Mouse (Mus musculus) gastrocnemius, adult 18-20 months (tissue): ENCODE results near the gene Olfr91. TPM values are rescaled to one million over a fixed set of nuclear protein-coding genes. Genes with fewer than 3 reads are reported as not detected.

ENCODE experiments used
- DNase-seq: peaks from one replicate; pipeline ENCODE4 v3.0.0; 2021; ENCODE audit warnings: low spot score
- total RNA-seq, 2 experiments: library from RNA; stranded (reverse); gene quantifications; 2 replicates each; pipeline ENCODE4 v1.2.3; 2021

The Olfr91 gene
- total RNA-seq, 2 experiments from 2014 or later: not detected

DNA sequence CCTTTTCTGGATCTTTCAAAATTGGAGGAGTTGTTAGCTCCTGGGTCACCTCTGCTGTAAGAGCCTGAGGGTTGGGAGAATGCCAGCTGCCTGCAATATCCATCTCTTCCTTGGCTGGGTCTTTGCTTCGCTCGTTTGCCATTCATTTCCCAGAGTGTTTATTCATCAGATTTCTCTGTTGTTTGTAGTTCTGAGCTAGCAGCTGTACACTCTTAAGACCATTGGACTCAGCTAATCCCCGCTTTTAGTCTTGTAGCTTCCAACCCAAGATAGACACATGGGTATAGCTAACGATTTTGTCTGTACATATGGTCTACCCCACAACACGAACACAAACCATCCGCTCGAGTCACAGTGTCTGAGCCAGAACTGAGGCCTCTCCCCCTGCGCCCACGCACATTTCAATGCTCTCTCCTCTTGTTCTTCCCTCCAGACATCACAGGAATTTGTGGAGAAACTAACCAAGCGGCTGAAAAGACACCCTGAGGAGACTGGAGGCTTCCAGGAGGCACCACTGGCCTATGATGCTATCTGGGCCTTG, 35.9 kb downstream of the Olfr91 start:
- no peak for DNase-seq

GRCm38 (mm10) chr17:37061435-37061834, 36.6 kb downstream of the Olfr91 start:
- no peak for DNase-seq

DNA sequence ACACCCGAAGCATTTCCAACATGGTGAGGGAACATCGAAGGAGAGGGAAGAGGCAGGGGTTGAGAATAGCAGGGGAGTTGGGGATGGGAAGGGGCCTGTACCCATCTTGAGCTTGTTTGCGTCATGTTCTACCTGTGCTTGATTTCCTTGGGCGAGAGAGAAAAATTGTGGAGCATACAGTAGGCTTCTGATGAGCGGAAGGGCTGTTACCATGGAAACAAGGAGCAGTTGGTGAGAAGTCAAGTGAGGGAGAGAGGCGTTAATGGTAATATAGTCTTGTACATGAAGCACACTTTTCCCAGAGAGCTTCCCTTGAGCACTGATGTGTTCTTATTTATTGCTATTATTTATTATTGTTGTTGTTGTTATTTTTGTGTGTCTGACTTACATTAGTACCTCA, 41.1 kb downstream of the Olfr91 start:
- no peak for DNase-seq

DNA sequence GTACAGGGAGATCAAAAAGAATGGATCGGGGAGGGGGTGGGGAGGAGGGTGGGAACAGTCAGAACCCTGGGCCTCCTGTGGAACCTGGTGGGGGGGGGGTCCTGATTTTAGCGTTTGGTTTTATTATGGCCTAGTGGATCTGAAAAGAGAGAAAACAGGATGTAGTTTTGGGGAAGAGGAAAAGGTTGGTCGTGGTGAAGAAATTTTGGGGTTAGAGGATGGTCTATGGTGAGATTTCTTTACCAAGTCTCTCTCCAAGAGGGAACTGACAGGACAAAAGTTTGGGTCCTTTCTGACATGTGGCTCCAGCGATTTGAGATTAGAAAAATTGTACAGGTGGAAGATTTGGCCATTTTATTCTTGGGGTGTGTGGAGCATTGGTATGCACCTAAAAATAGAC, 46.3 kb downstream of the Olfr91 start:
- DNase-seq: no peak

GRCm38 (mm10) chr17:37050876-37051275, 47.2 kb downstream of the Olfr91 start:
- no peak for DNase-seq

DNA sequence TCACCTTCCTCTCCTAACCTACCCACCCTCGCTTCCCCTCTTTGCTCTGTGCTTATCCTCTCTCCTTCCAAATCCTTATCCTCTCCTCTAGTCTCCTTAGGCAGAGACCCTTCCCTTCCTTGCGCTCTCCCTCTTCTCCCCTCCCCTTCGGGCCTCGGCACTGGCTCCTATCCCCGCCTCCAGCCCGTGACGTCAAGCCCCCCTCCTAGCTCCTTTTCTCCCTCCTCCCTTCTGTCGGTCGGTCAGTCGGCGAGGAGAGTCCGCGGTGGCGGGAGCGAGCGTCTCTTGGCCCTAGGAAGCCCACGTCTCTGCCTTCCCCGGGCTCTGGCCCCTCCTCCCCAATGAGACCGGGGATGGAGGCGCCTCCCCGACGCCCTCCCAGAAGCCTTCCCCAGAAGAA, 47.7 kb downstream of the Olfr91 start:
- DNase-seq: peak; percentile 79

DNA sequence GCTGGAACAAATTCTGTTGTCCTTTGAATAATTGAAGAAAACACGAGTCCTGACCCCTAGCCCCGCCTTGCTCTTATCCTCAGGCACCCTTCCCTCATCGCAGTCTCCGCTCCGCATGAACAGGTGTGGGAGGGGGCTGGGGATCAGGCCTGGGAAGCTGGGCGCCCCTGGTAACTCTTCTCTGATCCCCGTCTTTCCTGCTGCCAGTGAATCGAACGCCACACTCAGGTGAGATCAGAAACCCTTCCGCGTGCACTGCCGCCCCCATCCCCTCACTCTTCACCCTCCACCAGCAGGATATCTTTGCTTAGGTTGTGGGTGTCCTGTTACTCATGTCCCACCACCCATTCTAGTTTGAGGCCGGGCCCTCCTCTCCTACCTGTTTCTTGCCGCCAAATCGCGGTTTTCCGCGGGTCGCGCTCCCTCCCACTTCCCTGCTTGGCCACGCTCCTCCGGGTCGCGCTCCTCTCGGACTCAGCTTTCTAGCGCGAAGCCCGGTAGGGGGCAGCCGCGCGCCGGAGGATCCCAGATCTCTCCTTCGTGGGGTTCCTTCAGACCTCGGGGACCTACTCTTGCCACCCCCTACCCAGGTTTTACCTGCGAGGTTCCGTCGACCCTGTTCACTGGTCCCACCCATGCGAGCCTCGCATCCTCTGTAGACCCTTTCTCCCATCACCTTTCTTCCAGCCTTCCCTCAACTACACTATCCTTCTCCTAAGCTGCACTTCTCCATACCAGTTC, 48.3 kb downstream of the Olfr91 start:
- DNase-seq: peak; percentile 40

DNA sequence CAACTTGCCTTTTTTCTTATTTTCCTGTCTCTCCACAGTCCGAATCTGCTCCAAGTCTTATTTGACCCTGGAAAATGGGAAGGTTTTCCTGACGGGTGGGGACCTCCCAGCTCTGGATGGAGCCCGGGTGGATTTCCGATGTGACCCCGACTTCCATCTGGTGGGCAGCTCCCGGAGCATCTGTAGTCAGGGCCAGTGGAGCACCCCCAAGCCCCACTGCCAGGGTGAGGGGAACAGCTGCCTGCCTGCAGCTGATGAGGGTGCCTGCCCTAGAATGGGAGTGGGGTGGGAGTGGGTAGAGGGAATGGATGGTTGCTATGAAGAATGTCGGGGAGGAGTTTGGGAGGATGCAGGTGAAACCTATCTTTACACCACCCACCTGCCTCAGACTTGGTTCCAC, 49.7 kb downstream of the Olfr91 start:
- DNase-seq: no peak

- no peak for DNase-seq
Observed at GRCm38 (mm10) chr17:37047981-37048380, 50.1 kb downstream of the Olfr91 start.

- DNase-seq: no peak
Observed at GRCm38 (mm10) chr17:37047332-37047976, 50.6 kb downstream of the Olfr91 start.

- DNase-seq: peak; percentile 33
Observed at GRCm38 (mm10) chr17:37046312-37047112, 51.6 kb downstream of the Olfr91 start.

GRCm38 (mm10) chr17:37045611-37046311, 52.3 kb downstream of the Olfr91 start, which contains the start of gene Gabbr1:
Gabbr1 (plus strand) TSS chr17:37045966.
- DNase-seq: peak; percentile 67

- no peak for DNase-seq
Observed at GRCm38 (mm10) chr17:37044651-37045244, 53.3 kb downstream of the Olfr91 start.

Other genes starting within 250 kb of the Olfr91 start
- gene Trim15, start 231.1 kb downstream of the Olfr91 start, total RNA-seq: not detected
- not detected for gene Trim10, start 228.7 kb downstream of the Olfr91 start, total RNA-seq
- not detected for gene Trim40, start 208.2 kb downstream of the Olfr91 start, total RNA-seq
- gene Trim31, start 200.2 kb downstream of the Olfr91 start, total RNA-seq: not detected
- gene Rnf39, start 155.4 kb downstream of the Olfr91 start, total RNA-seq: under 1 TPM; 0.23 to 0.24 TPM
- 10 to 100 TPM; 58.9 to 65.9 TPM for gene Ppp1r11, start 146.5 kb downstream of the Olfr91 start, total RNA-seq
- 10 to 100 TPM; 21.9 to 22.1 TPM for gene Znrd1, start 139.7 kb downstream of the Olfr91 start, total RNA-seq
- gene Znrd1as, start 139.7 kb downstream of the Olfr91 start, total RNA-seq: 10 to 100 TPM; 26.5 to 26.6 TPM
- under 1 TPM in 1 of 2 experiments, not detected in 1; 0.37 TPM for gene 2410137M14Rik, start 117.0 kb downstream of the Olfr91 start, total RNA-seq
- gene H2-M5, start 108.7 kb downstream of the Olfr91 start, total RNA-seq: not detected
- not detected for gene Zfp57, start 97.1 kb downstream of the Olfr91 start, total RNA-seq
- gene Mog, start 74.9 kb downstream of the Olfr91 start, total RNA-seq: not detected
- gene Gabbr1, start 52.3 kb downstream of the Olfr91 start, total RNA-seq: 1 to 10 TPM; 5.5 to 8.2 TPM
- gene Olfr90, start 9.8 kb downstream of the Olfr91 start, total RNA-seq: not detected
- not detected for gene Olfr92, start 21.8 kb upstream of the Olfr91 start, total RNA-seq
- not detected for gene Olfr93, start 63.2 kb upstream of the Olfr91 start, total RNA-seq
- under 1 TPM in 1 of 2 experiments, not detected in 1; 0.74 TPM for gene Ubd, start 95.6 kb upstream of the Olfr91 start, total RNA-seq
- gene Olfr94, start 102.7 kb upstream of the Olfr91 start, total RNA-seq: not detected
- not detected for gene Olfr95, start 114.8 kb upstream of the Olfr91 start, total RNA-seq
- gene Olfr96, start 121.9 kb upstream of the Olfr91 start, total RNA-seq: not detected
- gene Olfr97, start 139.1 kb upstream of the Olfr91 start, total RNA-seq: not detected
- not detected for gene Olfr98, start 165.5 kb upstream of the Olfr91 start, total RNA-seq
- 1 to 10 TPM in 1 of 2 experiments, under 1 TPM in 1; 0.94 to 1.9 TPM for gene H2-M3, start 171.9 kb upstream of the Olfr91 start, total RNA-seq
- gene Olfr99, start 185.2 kb upstream of the Olfr91 start, total RNA-seq: not detected
- not detected for gene Olfr101, start 206.0 kb upstream of the Olfr91 start, total RNA-seq
- not detected for gene Olfr102, start 218.8 kb upstream of the Olfr91 start, total RNA-seq
- gene Olfr103, start 241.4 kb upstream of the Olfr91 start, total RNA-seq: not detected